Comparison of ENCODE assay signal across 10 mouse cellular contexts in genomic region chr9:64274919-64275318, GRCm38 (mm10). TPM values are rescaled to one million over a fixed set of nuclear protein-coding genes. Genes with fewer than 3 reads are reported as not detected.
A peak's percentile ranks its signal among the peaks of the same experiment; 100 is the strongest.
DNase-seq lines count a peak whose midpoint lies in the region; ATAC-seq and TF ChIP-seq lines count a peak whose summit lies in the region.
"Had no signal": no experiment of that assay in that cellular context is flagged by ENCODE, and none has a peak within 500 bp of the region (broad histone marks: within the 10 kb centered on the region; RNA-seq: fewer than 3 reads in every experiment).

No protein-coding gene starts in this region.

- H3K4me1 ChIP-seq in intestine, postnatal 0 days (replicated peaks; ENCODE audit: control insufficient read depth, insufficient read depth, low read length), result no peaks in the 10 kb centered on the region
- no peaks in the 10 kb centered on the region for H3K4me1 ChIP-seq in intestine, embryonic 15.5 days (replicated peaks)

- POLR2A ChIA-PET in Patski (lab: Charles Lee), result interaction anchor here (1.8 kb wide), 1 partner anchor 96 kb away, joined by 5 read pairs; the partner anchor contains the start of gene Snapc5

- no peak overlapping the region for H3K4me3 ChIP-seq in intestine, postnatal 0 days (ENCODE audit: low read depth, low read length)
- no peak overlapping the region for H3K4me3 ChIP-seq in intestine, embryonic 15.5 days (replicated peaks)

- no peaks in the 10 kb centered on the region for H3K27me3 ChIP-seq in intestine, postnatal 0 days (replicated peaks; ENCODE audit: control insufficient read depth, insufficient read depth, low read length)
- no peaks in the 10 kb centered on the region for H3K27me3 ChIP-seq in intestine, embryonic 15.5 days (replicated peaks)
- H3K27me3 ChIP-seq in Patski, result no peaks in the 10 kb centered on the region

- TF ChIP-seq CTCF in intestine, postnatal 0 days (IDR thresholded peaks at IDR 0.05; ENCODE audit: low read depth), result peak; percentile 51
- peak; percentile 78 for TF ChIP-seq CTCF in Patski (IDR thresholded peaks at IDR 0.05)

- H3K36me3 ChIP-seq in intestine, postnatal 0 days (ENCODE audit: control insufficient read depth, insufficient read depth), result no peaks in the 10 kb centered on the region
- no peaks in the 10 kb centered on the region for H3K36me3 ChIP-seq in intestine, embryonic 15.5 days

- H3K9ac ChIP-seq in intestine, postnatal 0 days (ENCODE audit: low read depth, low read length), result no peak overlapping the region
- H3K9ac ChIP-seq in intestine, embryonic 15.5 days, result no peak overlapping the region

- H3K9me3 ChIP-seq in intestine, postnatal 0 days (ENCODE audit: control insufficient read depth), result no peaks in the 10 kb centered on the region
- H3K9me3 ChIP-seq in intestine, embryonic 15.5 days, result no peaks in the 10 kb centered on the region

- DNase-seq in right cerebral cortex, postnatal 4 days, result peak; percentile 18
- no peak for DNase-seq in right cerebral cortex, postnatal 10 days (ENCODE audit: low spot score in 2 of 2)
- DNase-seq in Patski (ENCODE audit: low read depth, low spot score), result no peak
- peak; percentile 53 for DNase-seq in retina, embryonic 14.5 days (ENCODE audit: low spot score)
- DNase-seq in urinary bladder, adult 2 months (ENCODE audit: low spot score), result no peak
- no peak for DNase-seq in left cerebral cortex, adult 18-20 months (ENCODE audit: low spot score in 2 of 2)
- DNase-seq: cerebellum, adult 2 months had no signal

- WGBS in intestine, postnatal 0 days, result 78% methylated on average over 1 of the region's 1 CpGs
- WGBS in intestine, embryonic 15.5 days, result 69% methylated on average over 1 of the region's 1 CpGs

- ATAC-seq in intestine, postnatal 0 days, result no peak
- ATAC-seq in intestine, embryonic 15.5 days, result no peak
- ATAC-seq in Patski, result no peak

- H3K4me2 ChIP-seq in intestine, postnatal 0 days (replicated peaks; ENCODE audit: low read depth), result no peak overlapping the region
- no peak overlapping the region for H3K4me2 ChIP-seq in intestine, embryonic 15.5 days (replicated peaks)

- no peak overlapping the region for H3K27ac ChIP-seq in intestine, postnatal 0 days (ENCODE audit: low read depth, low read length)
- H3K27ac ChIP-seq in intestine, embryonic 15.5 days, result no peak overlapping the region

- CTCF ChIA-PET in Patski (lab: Charles Lee), result interaction anchor here (0.8 to 3.5 kb wide), 7 partner anchors 13 to 158 kb away, joined by 3 to 22 read pairs (median 3); partner anchors contain the start of genes Lctl and Snapc5

- in situ Hi-C loops in Patski (cut with MboI; ENCODE audit: low pct_unique_long_range_greater_than_20kb), result loop anchor here (5.0 kb wide), 1 partner anchor 153 kb away; no protein-coding TSS in a partner anchor

RNA-seq across cellular contexts. Expression of gene Tipin, which starts 6.5 kb away (rescaled TPM):
- polyA plus RNA-seq in intestine, postnatal 0 days (2015; fragmentation: Nextera tagmentation; extraction: Ambion mirVana), result 65.7 and 69.8 TPM in 2 replicates
- 171 and 190 TPM in 2 replicates for polyA plus RNA-seq in intestine, embryonic 15.5 days (2015; fragmentation: Nextera tagmentation; extraction: Ambion mirVana)
- polyA plus RNA-seq in Patski (2021), result 50.2 TPM
- polyA plus RNA-seq in urinary bladder, adult 2 months (2012; rRNA removed), result 39.2 and 43.9 TPM in 2 replicates
- total RNA-seq in left cerebral cortex, adult 18-20 months (2021), result 10 to 100 TPM; 12.9 to 13.8 TPM

RNA-seq across cellular contexts. Expression of gene Map2k1, which starts 21.5 kb away (rescaled TPM):
- polyA plus RNA-seq in intestine, postnatal 0 days (2015; fragmentation: Nextera tagmentation; extraction: Ambion mirVana), result 82.1 and 84.0 TPM in 2 replicates
- 97.9 and 102 TPM in 2 replicates for polyA plus RNA-seq in intestine, embryonic 15.5 days (2015; fragmentation: Nextera tagmentation; extraction: Ambion mirVana)
- polyA plus RNA-seq in Patski (2021), result 115 TPM
- 63.7 and 67.4 TPM in 2 replicates for polyA plus RNA-seq in urinary bladder, adult 2 months (2012; rRNA removed)
- 100 to 1,000 TPM; 292 to 323 TPM for total RNA-seq in left cerebral cortex, adult 18-20 months (2021)

RNA-seq across cellular contexts. Expression of gene Uchl4, which starts 39.9 kb away (rescaled TPM):
- polyA plus RNA-seq in intestine, postnatal 0 days (2015; fragmentation: Nextera tagmentation; extraction: Ambion mirVana), result 1.8 and 2.0 TPM in 2 replicates
- polyA plus RNA-seq in intestine, embryonic 15.5 days (2015; fragmentation: Nextera tagmentation; extraction: Ambion mirVana), result 2.2 and 3.3 TPM in 2 replicates
- 10.3 TPM for polyA plus RNA-seq in Patski (2021)
- 0.27 and 0.39 TPM in 2 replicates for polyA plus RNA-seq in urinary bladder, adult 2 months (2012; rRNA removed)
- total RNA-seq in left cerebral cortex, adult 18-20 months (2021), result 1 to 10 TPM; 1.9 to 3.7 TPM
- polyA plus RNA-seq: gonadal fat pad, adult 2 months had no signal

Comparison
In these comparisons a context has a peak if more than half of its experiments do, and no peak if none do; other contexts are left out.
1. DNase-seq: peak in right cerebral cortex, postnatal 4 days (single experiment) and retina, embryonic 14.5 days (single experiment); none in right cerebral cortex, postnatal 10 days (0 of 2), Patski (single experiment), urinary bladder, adult 2 months (single experiment) and left cerebral cortex, adult 18-20 months (0 of 2).